11 mouse cellular contexts compared by ENCODE assay signal in the genomic region with DNA sequence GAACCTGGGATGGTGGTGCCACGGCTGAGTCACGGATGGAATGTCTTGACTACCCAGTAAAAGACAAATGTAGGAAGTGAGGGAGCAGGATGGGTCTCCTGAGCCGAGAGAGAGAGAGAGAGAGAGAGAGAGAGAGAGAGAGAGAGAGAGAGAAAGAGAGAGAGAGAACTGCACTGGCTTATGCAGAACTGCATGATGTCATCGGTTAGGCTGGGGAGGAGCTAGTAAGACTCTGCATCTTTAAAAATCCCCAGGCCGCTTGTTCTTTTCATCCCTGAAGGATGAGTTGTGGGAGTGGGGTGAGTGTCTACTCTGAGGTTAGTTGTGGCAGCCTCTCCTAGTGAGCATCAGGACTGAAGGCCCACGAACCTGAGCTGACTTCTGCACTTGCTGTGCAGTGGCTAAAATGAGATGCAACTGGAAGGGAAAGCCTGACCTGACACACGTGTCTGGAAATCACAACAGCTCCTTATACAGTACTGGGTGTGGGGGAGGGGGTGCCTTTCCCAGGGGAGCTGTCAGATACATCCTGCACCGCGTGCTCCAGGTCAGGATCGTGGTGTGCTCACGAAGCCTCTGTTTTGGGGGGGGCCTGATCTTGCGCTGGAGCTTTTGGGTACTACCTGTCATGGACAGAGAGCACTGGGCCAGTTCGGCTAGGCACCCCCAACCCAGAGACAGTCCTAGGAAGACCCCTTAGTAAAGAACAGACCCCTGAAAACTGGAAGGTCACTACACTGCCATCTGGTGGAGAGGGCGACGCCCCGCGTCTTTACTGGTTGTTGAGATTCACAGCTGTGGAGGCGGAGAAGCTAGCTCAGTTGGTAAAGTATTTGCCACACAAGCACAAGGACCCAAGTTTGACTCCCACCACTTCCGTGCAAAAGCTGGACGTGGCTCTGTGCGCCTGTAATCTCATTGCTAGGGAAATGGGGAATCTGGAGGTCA. TPM values are rescaled to one million over a fixed set of nuclear protein-coding genes. Genes with fewer than 3 reads are reported as not detected.
DNase-seq lines count a peak whose midpoint lies in the region; ATAC-seq and TF ChIP-seq lines count a peak whose summit lies in the region.
"Had no signal": no experiment of that assay in that cellular context is flagged by ENCODE, and none has a peak within 500 bp of the region (broad histone marks: within the 10 kb centered on the region; RNA-seq: fewer than 3 reads in every experiment).

No protein-coding gene starts in this region.

- TF ChIP-seq CTCF in ES-Bruce4 (IDR thresholded peaks at IDR 0.05; ENCODE audit: low read depth, low read length): peak; percentile 66

- H3K4me3 ChIP-seq in ES-Bruce4 (ENCODE audit: low read depth, low read length): no peak overlapping the region
- H3K4me3 ChIP-seq in midbrain, embryonic 13.5 days (replicated peaks): no peak overlapping the region
- H3K4me3 ChIP-seq: embryonic facial prominence, embryonic 15.5 days; stomach, embryonic 15.5 days had no signal

- TF ChIP-seq POLR2A in ES-Bruce4 (IDR thresholded peaks at IDR 0.05; ENCODE audit: insufficient read depth, low read length): no peak

- WGBS in midbrain, embryonic 13.5 days: 48% methylated on average over 21 of the region's 21 CpGs

- DNase-seq in layer of hippocampus, adult 11-12 months (ENCODE audit: low spot score): peak; percentile 19
- DNase-seq in layer of hippocampus, postnatal 14 days (ENCODE audit: low spot score in 2 of 2): no peak
- DNase-seq in embryo, embryonic 11 days: peak; percentile 75
- DNase-seq in heart, postnatal 25 days (ENCODE audit: low spot score): no peak
- no peak for DNase-seq in adipocyte (ENCODE audit: low spot score)
- DNase-seq: kidney, adult 18-20 months had no signal

- H3K9ac ChIP-seq in ES-Bruce4 (ENCODE audit: low read depth, poor library complexity, severe bottlenecking): no peak overlapping the region
- no peak overlapping the region for H3K9ac ChIP-seq in midbrain, embryonic 13.5 days (replicated peaks)
- H3K9ac ChIP-seq: embryonic facial prominence, embryonic 15.5 days; stomach, embryonic 15.5 days had no signal

- H3K27ac ChIP-seq in ES-Bruce4 (ENCODE audit: insufficient read depth, low read length): no peak overlapping the region
- H3K27ac ChIP-seq in midbrain, embryonic 13.5 days: no peak overlapping the region

- H3K27me3 ChIP-seq in ES-Bruce4 (ENCODE audit: control insufficient read depth, insufficient read depth, low read length, poor library complexity, severe bottlenecking): no peaks in the 10 kb centered on the region
- peaks cover 5% of the 10 kb centered on the region; the same call in 1 of the 2 replicates for H3K27me3 ChIP-seq in midbrain, embryonic 13.5 days
- H3K27me3 ChIP-seq: embryonic facial prominence, embryonic 15.5 days; stomach, embryonic 15.5 days had no signal

- peak; percentile 57 for ATAC-seq in midbrain, embryonic 13.5 days
- no peak for ATAC-seq in frontal cortex, adult (ENCODE audit: low TSS enrichment)

- no peaks in the 10 kb centered on the region for H3K4me1 ChIP-seq in ES-Bruce4 (ENCODE audit: control insufficient read depth, insufficient read depth, low read length)
- peaks cover 10% of the 10 kb centered on the region; the same call in 1 of the 2 replicates for H3K4me1 ChIP-seq in midbrain, embryonic 13.5 days (replicated peaks)
- H3K4me1 ChIP-seq: stomach, embryonic 15.5 days had no signal

- H3K9me3 ChIP-seq in ES-Bruce4 (replicated peaks; ENCODE audit: control insufficient read depth, insufficient read depth, low read length, poor library complexity, severe bottlenecking): no peaks in the 10 kb centered on the region
- H3K9me3 ChIP-seq in midbrain, embryonic 13.5 days: no peaks in the 10 kb centered on the region
- H3K9me3 ChIP-seq: embryonic facial prominence, embryonic 15.5 days; stomach, embryonic 15.5 days had no signal

- intact Hi-C loops in heart, postnatal 25 days (cut with DNase I): no loop called here

- H3K4me2 ChIP-seq in midbrain, embryonic 13.5 days (replicated peaks): no peak overlapping the region
- H3K4me2 ChIP-seq: embryonic facial prominence, embryonic 15.5 days; stomach, embryonic 15.5 days had no signal

- no peaks in the 10 kb centered on the region for H3K36me3 ChIP-seq in ES-Bruce4 (ENCODE audit: control insufficient read depth, insufficient read depth, low read length, poor library complexity, severe bottlenecking)
- H3K36me3 ChIP-seq in midbrain, embryonic 13.5 days: no peaks in the 10 kb centered on the region
- H3K36me3 ChIP-seq: embryonic facial prominence, embryonic 15.5 days; stomach, embryonic 15.5 days had no signal

- no peak for TF ChIP-seq EP300 in ES-Bruce4 (IDR thresholded peaks at IDR 0.05; ENCODE audit: insufficient read depth, low read depth, low read length)

RNA-seq across cellular contexts. Expression of gene Trim29, which starts 16.8 kb away (rescaled TPM):
- total RNA-seq in layer of hippocampus, postnatal 14 days (2021): under 1 TPM; 0.44 to 0.67 TPM
- 1.3 TPM in 2 replicates for polyA plus RNA-seq in ES-Bruce4 (2011; ENCODE audit: insufficient read depth, insufficient read length, low read depth, missing spikeins)
- polyA plus RNA-seq in midbrain, embryonic 13.5 days (2015; fragmentation: Nextera tagmentation; extraction: Ambion mirVana): 0.11 TPM in 1 of 2 replicates, not detected in the other
- under 1 TPM in 1 of 2 experiments, not detected in 1; 0.10 TPM for total RNA-seq in heart, postnatal 25 days (2021)

Comparison
In these comparisons a context has a peak if more than half of its experiments do, and no peak if none do; other contexts are left out.
1. DNase-seq: peak in layer of hippocampus, adult 11-12 months (single experiment) and embryo, embryonic 11 days (single experiment); none in layer of hippocampus, postnatal 14 days (0 of 2), heart, postnatal 25 days (single experiment) and adipocyte (single experiment).